Comparison of ENCODE assay signal across 9 mouse cellular contexts in genomic region chr4:13565921-13566493, GRCm38 (mm10).
A peak's percentile ranks its signal among the peaks of the same experiment; 100 is the strongest.
DNase-seq lines count a peak whose midpoint lies in the region; ATAC-seq and TF ChIP-seq lines count a peak whose summit lies in the region.
"Had no signal": no experiment of that assay in that cellular context is flagged by ENCODE, and none has a peak within 500 bp of the region (broad histone marks: within the 10 kb centered on the region; RNA-seq: fewer than 3 reads in every experiment).

No protein-coding gene starts in this region.

- peak; percentile 6 to 34 for DNase-seq in cerebellum, postnatal 14 days
- no peak for DNase-seq in cerebellum, adult 8-10 months
- DNase-seq in forelimb bud, embryonic 11.5 days (ENCODE audit: low read depth, low spot score) = peak; percentile 11
- peak; percentile 87 for DNase-seq in midbrain, embryonic 11.5 days (ENCODE audit: low spot score, missing footprints)
- no peak for DNase-seq in thymus, postnatal 10 days (ENCODE audit: low spot score in 2 of 2)
- DNase-seq in lung, postnatal 10 days = no peak

- H3K9ac ChIP-seq in ES-Bruce4 (ENCODE audit: low read depth, poor library complexity, severe bottlenecking) = no peak overlapping the region
- H3K9ac ChIP-seq in midbrain, embryonic 11.5 days (ENCODE audit: low read length) = 0 out of 2 replicates have a peak overlapping the region, but pooled peaks have one; percentile 10
- H3K9ac ChIP-seq: lung, embryonic 15.5 days had no signal

- no peak for TF ChIP-seq POLR2A in ES-Bruce4 (IDR thresholded peaks at IDR 0.05; ENCODE audit: insufficient read depth, low read length)

- peak; percentile 46; the same call in 1 of the 2 replicates for ATAC-seq in midbrain, embryonic 11.5 days (ENCODE audit: low FRiP score)
- ATAC-seq in granulocyte monocyte progenitor cell, adult 5-6 weeks (replicated peaks; ENCODE audit: poor library complexity, severe bottlenecking) = no peak

- H3K9me3 ChIP-seq in ES-Bruce4 (replicated peaks; ENCODE audit: control insufficient read depth, insufficient read depth, low read length, poor library complexity, severe bottlenecking) = no peaks in the 10 kb centered on the region
- H3K9me3 ChIP-seq in midbrain, embryonic 11.5 days (ENCODE audit: control insufficient read depth, low read length) = no peaks in the 10 kb centered on the region
- H3K9me3 ChIP-seq: lung, embryonic 15.5 days had no signal

- TF ChIP-seq CTCF in ES-Bruce4 (IDR thresholded peaks at IDR 0.05; ENCODE audit: low read depth, low read length) = no peak

- no peaks in the 10 kb centered on the region for H3K27me3 ChIP-seq in ES-Bruce4 (ENCODE audit: control insufficient read depth, insufficient read depth, low read length, poor library complexity, severe bottlenecking)
- peaks cover 2% of the 10 kb centered on the region; the same call in 1 of the 2 replicates for H3K27me3 ChIP-seq in midbrain, embryonic 11.5 days (ENCODE audit: control insufficient read depth, insufficient read depth, low read length)

- H3K4me2 ChIP-seq in midbrain, embryonic 11.5 days = peak overlapping the region; percentile 27
- H3K4me2 ChIP-seq: lung, embryonic 15.5 days had no signal

- H3K4me3 ChIP-seq in ES-Bruce4 (ENCODE audit: low read depth, low read length) = no peak overlapping the region
- 0 out of 2 replicates have a peak overlapping the region, but pooled peaks have one; percentile 10 for H3K4me3 ChIP-seq in midbrain, embryonic 11.5 days (ENCODE audit: low read depth, low read length)
- H3K4me3 ChIP-seq: lung, embryonic 15.5 days had no signal

- peak; percentile 82 for TF ChIP-seq EP300 in ES-Bruce4 (IDR thresholded peaks at IDR 0.05; ENCODE audit: insufficient read depth, low read depth, low read length)

- no peaks in the 10 kb centered on the region for H3K36me3 ChIP-seq in ES-Bruce4 (ENCODE audit: control insufficient read depth, insufficient read depth, low read length, poor library complexity, severe bottlenecking)
- no peaks in the 10 kb centered on the region for H3K36me3 ChIP-seq in midbrain, embryonic 11.5 days (ENCODE audit: control insufficient read depth, insufficient read depth, low read length)
- H3K36me3 ChIP-seq: lung, embryonic 15.5 days had no signal

- H3K4me1 ChIP-seq in ES-Bruce4 (ENCODE audit: control insufficient read depth, insufficient read depth, low read length) = no peaks in the 10 kb centered on the region
- H3K4me1 ChIP-seq in midbrain, embryonic 11.5 days (ENCODE audit: control insufficient read depth, insufficient read depth, low read length) = peaks cover 5% of the 10 kb centered on the region; the same call in 1 of the 2 replicates
- H3K4me1 ChIP-seq: lung, embryonic 15.5 days had no signal

- WGBS in midbrain, embryonic 11.5 days = 5% methylated on average over 14 of the region's 14 CpGs

- H3K27ac ChIP-seq in ES-Bruce4 (ENCODE audit: insufficient read depth, low read length) = no peak overlapping the region
- no peak overlapping the region for H3K27ac ChIP-seq in midbrain, embryonic 11.5 days (ENCODE audit: low read depth, low read length)
- H3K27ac ChIP-seq: lung, embryonic 15.5 days had no signal

Comparison
In these comparisons a context has a peak if more than half of its experiments do, and no peak if none do; other contexts are left out.
1. DNase-seq: peak in cerebellum, postnatal 14 days (2 of 2), forelimb bud, embryonic 11.5 days (single experiment) and midbrain, embryonic 11.5 days (single experiment); none in cerebellum, adult 8-10 months (single experiment), thymus, postnatal 10 days (0 of 2) and lung, postnatal 10 days (single experiment).